ENCODE assay signal across 12 mouse cellular contexts in the genomic region with DNA sequence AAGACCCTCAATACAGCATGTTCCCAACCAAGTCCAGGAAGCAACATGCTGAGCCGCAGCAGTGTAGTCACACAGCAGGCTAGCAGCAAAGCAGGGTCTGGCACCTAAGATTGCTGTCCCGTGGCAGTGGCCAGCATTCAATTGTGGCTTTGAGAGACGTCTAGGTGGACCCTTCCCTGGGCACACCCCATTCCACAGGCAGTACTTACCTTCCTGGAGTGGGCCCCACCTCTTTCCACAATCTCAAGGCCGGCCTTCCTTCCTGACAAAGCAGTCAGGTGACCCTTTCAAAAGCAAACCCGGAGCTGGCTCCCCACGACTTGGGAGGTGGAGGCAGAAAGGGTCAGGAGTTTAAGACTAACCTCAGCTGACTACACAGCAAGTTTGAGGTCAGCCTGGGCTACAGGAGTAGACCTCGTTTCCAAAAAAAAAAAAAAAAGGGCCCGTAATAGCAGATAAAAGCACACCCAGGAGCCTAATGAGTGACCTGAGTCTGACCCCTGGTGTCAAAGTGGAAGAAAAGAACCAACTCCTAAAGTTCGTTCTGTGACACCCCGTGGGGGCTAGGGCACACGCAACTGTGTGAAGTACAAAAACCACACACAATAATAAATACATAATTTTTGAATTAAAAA. TPM values are rescaled to one million over a fixed set of nuclear protein-coding genes. Genes with fewer than 3 reads are reported as not detected.
DNase-seq lines count a peak whose midpoint lies in the region; ATAC-seq and TF ChIP-seq lines count a peak whose summit lies in the region.
"Had no signal": no experiment of that assay in that cellular context is flagged by ENCODE, and none has a peak within 500 bp of the region (broad histone marks: within the 10 kb centered on the region; RNA-seq: fewer than 3 reads in every experiment).

No protein-coding gene starts in this region.

- peak overlapping the region; percentile 76 for H3K4me3 ChIP-seq in E14TG2a.4 (replicated peaks; ENCODE audit: low read length)
- H3K4me3 ChIP-seq in intestine, embryonic 15.5 days (replicated peaks), result no peak overlapping the region
- H3K4me3 ChIP-seq: midbrain, embryonic 10.5 days had no signal

- peak overlapping the region; percentile 28; the same call in 1 of the 2 replicates for H3K4me2 ChIP-seq in intestine, embryonic 15.5 days (replicated peaks)

- peak; percentile 63 for ATAC-seq in intestine, embryonic 15.5 days

- intact Hi-C loops in heart, postnatal 25 days (cut with DNase I), result no loop called here

- peaks cover 32% of the 10 kb centered on the region for H3K36me3 ChIP-seq in E14TG2a.4 (ENCODE audit: insufficient read depth, low read length)
- H3K36me3 ChIP-seq in intestine, embryonic 15.5 days, result peaks cover 18% of the 10 kb centered on the region

- peak overlapping the region; percentile 88 for H3K27ac ChIP-seq in intestine, embryonic 15.5 days
- H3K27ac ChIP-seq: midbrain, embryonic 10.5 days had no signal

- WGBS in intestine, embryonic 15.5 days, result 27% methylated on average over 11 of the region's 11 CpGs

- H3K27me3 ChIP-seq in E14TG2a.4 (ENCODE audit: insufficient read depth, low read length), result 0 out of 2 replicates have a peak, but pooled peaks cover 7% of the 10 kb centered on the region
- no peaks in the 10 kb centered on the region for H3K27me3 ChIP-seq in intestine, embryonic 15.5 days (replicated peaks)

- peak; percentile 94 for DNase-seq in heart, adult 11 months
- no peak for DNase-seq in heart, postnatal 25 days (ENCODE audit: low spot score)
- DNase-seq in lung, postnatal 25 days (ENCODE audit: low spot score), result peak; percentile 91
- no peak for DNase-seq in cerebellum, postnatal 10 days
- DNase-seq in urinary bladder, adult 18-20 months (ENCODE audit: low spot score in 2 of 2), result no peak
- no peak for DNase-seq in kidney, adult 11 months
- DNase-seq: B cell, adult 2 months; heart, postnatal 10 days; spleen, adult 18-20 months had no signal

- peaks cover 87% of the 10 kb centered on the region for H3K4me1 ChIP-seq in E14TG2a.4 (replicated peaks; ENCODE audit: low read depth, low read length)
- peaks cover 44% of the 10 kb centered on the region for H3K4me1 ChIP-seq in intestine, embryonic 15.5 days (replicated peaks)

- H3K9ac ChIP-seq in intestine, embryonic 15.5 days, result peak overlapping the region; percentile 30

- no peak for TF ChIP-seq CTCF in E14TG2a.4 (conservative IDR thresholded peaks at IDR 0.05; ENCODE audit: low read length)

- H3K9me3 ChIP-seq in E14TG2a.4 (ENCODE audit: low read length), result peaks cover 8% of the 10 kb centered on the region
- no peaks in the 10 kb centered on the region for H3K9me3 ChIP-seq in intestine, embryonic 15.5 days

RNA-seq across cellular contexts. Expression of a gene that starts 9.8 kb away (rescaled TPM):
- total RNA-seq in heart, postnatal 25 days (2021), result 10 to 100 TPM in 1 of 2 experiments, 1 to 10 TPM in 1; 9.4 to 12.3 TPM
- 3.9 and 4.8 TPM in 2 replicates for polyA plus RNA-seq in intestine, embryonic 15.5 days (2015; fragmentation: Nextera tagmentation; extraction: Ambion mirVana)

RNA-seq across cellular contexts. Expression of a gene that starts 20.3 kb away (rescaled TPM):
- total RNA-seq in heart, postnatal 25 days (2021), result 1 to 10 TPM; 5.5 to 6.3 TPM
- polyA plus RNA-seq in intestine, embryonic 15.5 days (2015; fragmentation: Nextera tagmentation; extraction: Ambion mirVana), result 7.9 and 8.9 TPM in 2 replicates

RNA-seq across cellular contexts. Expression of a gene that starts 50.3 kb away (rescaled TPM):
- 10 to 100 TPM; 21.5 to 25.0 TPM for total RNA-seq in heart, postnatal 25 days (2021)
- polyA plus RNA-seq in intestine, embryonic 15.5 days (2015; fragmentation: Nextera tagmentation; extraction: Ambion mirVana), result 61.1 and 62.0 TPM in 2 replicates

RNA-seq across cellular contexts. Expression of a gene that starts 59.3 kb away (rescaled TPM):
- 1 to 10 TPM; 1.3 to 1.5 TPM for total RNA-seq in heart, postnatal 25 days (2021)
- polyA plus RNA-seq in intestine, embryonic 15.5 days (2015; fragmentation: Nextera tagmentation; extraction: Ambion mirVana), result 4.1 TPM in 2 replicates

RNA-seq across cellular contexts. Expression of a gene that starts 59.9 kb away (rescaled TPM):
- total RNA-seq in heart, postnatal 25 days (2021), result 10 to 100 TPM; 11.7 to 14.5 TPM
- 9.1 and 9.3 TPM in 2 replicates for polyA plus RNA-seq in intestine, embryonic 15.5 days (2015; fragmentation: Nextera tagmentation; extraction: Ambion mirVana)

Comparison
In these comparisons a context has a peak if more than half of its experiments do, and no peak if none do; other contexts are left out.
1. DNase-seq: peak in heart, adult 11 months (single experiment) and lung, postnatal 25 days (single experiment); none in heart, postnatal 25 days (single experiment), cerebellum, postnatal 10 days (0 of 2), urinary bladder, adult 18-20 months (0 of 2) and kidney, adult 11 months (single experiment).